Mouse (Mus musculus) olfactory bulb, adult 2 months (tissue): ENCODE data around the gene B830017H08Rik. TPM values are rescaled to one million over a fixed set of nuclear protein-coding genes. Genes with fewer than 3 reads are reported as not detected.

ENCODE experiments used
- H3K27ac ChIP-seq: fragments of 200-500 bp; 2 replicates; pipeline ENCODE4 v1.5.1; 2012; ENCODE audit warnings: low read depth, low read length; ENCODE audit not compliant: insufficient read depth
- H3K4me1 ChIP-seq: fragments of 200-500 bp; 2 replicates; pipeline ENCODE4 v1.6.1; 2012; ENCODE audit warnings: low read length; ENCODE audit not compliant: control insufficient read depth, insufficient read depth
- H3K4me3 ChIP-seq: fragments of 200-500 bp; 2 replicates; pipeline ENCODE4 v1.5.1; 2012; ENCODE audit warnings: mild to moderate bottlenecking, low read depth, low read length, moderate library complexity; ENCODE audit not compliant: insufficient read depth
- CTCF ChIP-seq: fragments of 200-500 bp; IDR thresholded peaks from 2 replicates; pipeline ENCODE4 v1.5.1; 2012; ENCODE audit warnings: low read depth, mild to moderate bottlenecking, low read length, moderate library complexity; ENCODE audit not compliant: insufficient read depth
- POLR2A ChIP-seq: fragments of 200-500 bp; IDR thresholded peaks from 2 replicates; pipeline ENCODE4 v1.6.1; 2012; ENCODE audit warnings: mild to moderate bottlenecking, low read depth, low read length, moderate library complexity; ENCODE audit not compliant: insufficient read depth
- WGBS: fragments of 180-500 bp; shearing (Covaris S2); methylation state at CpG from one replicate; pipeline ENCODE4 v1.1.7; 2018; 5-methylcytosine and 5-hydroxymethylcytosine counted together
- polyA plus RNA-seq: library from polyadenylated mRNA; stranded (reverse); fragments of >200 nt; gene quantifications from 2 replicates; pipeline ENCODE4 v1.2.4, GENCODE M21; 2012; ENCODE audit warnings: low replicate concordance; ENCODE audit not compliant: missing spikeins, insufficient read depth, insufficient read length

B830017H08Rik gene
- polyA plus RNA-seq, 1 experiment: not detected

- 95% methylated on average over 2 of the region's 2 CpGs for WGBS
- Histone ChIP-seq H3K27ac (no peak overlapping the region), H3K4me3 (no peak overlapping the region), H3K4me1 (peaks cover 7% of the 10 kb centered on the region)
- TF ChIP-seq POLR2A: no peak
- TF ChIP-seq CTCF: no peak
Observed at GRCm38 (mm10) chr16:17828229-17828628, 4.7 kb upstream of the B830017H08Rik start.

GRCm38 (mm10) chr16:17828867-17829266 is 4.1 kb upstream of the B830017H08Rik start:
- 78% methylated on average over 3 of the region's 3 CpGs for WGBS
- TF ChIP-seq POLR2A (no peak), CTCF (no peak)
- Histone ChIP-seq H3K27ac (no peak overlapping the region), H3K4me3 (no peak overlapping the region), H3K4me1 (peaks cover 9% of the 10 kb centered on the region)

DNA sequence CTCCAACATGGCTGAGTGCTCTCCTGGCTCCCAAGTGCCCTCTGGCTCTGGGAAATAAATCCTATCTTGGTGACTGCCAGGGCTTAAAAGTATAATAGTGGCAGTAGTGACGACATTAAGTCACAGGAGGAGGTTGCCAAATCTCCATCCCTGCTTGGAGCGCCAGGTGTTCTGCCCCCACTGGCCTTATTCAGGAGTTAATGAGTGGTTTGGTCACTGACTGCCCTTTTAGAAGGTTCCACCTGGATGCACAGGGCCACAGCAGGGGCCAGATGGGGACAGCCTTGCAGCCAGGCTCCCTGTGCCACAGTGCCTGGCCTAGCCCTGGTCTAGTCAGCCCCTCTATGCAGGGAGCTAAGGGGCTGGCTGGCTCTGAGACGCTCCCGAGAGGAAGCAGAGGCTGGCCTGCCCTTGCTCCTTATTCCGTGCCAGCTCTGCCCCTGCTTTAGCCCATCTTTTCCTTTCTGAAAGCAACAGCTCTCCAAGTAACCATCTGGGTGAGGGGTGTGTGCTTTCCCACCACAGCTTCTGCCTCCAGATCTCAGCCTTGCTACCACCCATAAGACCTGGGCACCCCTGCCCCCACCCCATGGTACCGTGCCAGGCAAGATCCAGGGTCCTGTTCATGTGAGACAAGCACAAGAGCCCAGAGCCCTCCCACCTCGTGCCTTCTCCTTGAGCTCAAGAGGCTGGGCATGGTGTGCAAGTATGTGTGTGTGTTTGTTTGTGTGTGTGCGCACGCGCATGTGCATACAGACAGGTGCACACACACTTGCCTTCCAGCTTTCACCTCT is 2.3 kb upstream of the B830017H08Rik start:
- TF ChIP-seq POLR2A: no peak
- TF ChIP-seq CTCF: no peak
- Histone ChIP-seq H3K4me3 (no peak overlapping the region), H3K27ac (no peak overlapping the region), H3K4me1 (peaks cover 14% of the 10 kb centered on the region)
- 59% methylated on average over 10 of the region's 10 CpGs for WGBS

DNA sequence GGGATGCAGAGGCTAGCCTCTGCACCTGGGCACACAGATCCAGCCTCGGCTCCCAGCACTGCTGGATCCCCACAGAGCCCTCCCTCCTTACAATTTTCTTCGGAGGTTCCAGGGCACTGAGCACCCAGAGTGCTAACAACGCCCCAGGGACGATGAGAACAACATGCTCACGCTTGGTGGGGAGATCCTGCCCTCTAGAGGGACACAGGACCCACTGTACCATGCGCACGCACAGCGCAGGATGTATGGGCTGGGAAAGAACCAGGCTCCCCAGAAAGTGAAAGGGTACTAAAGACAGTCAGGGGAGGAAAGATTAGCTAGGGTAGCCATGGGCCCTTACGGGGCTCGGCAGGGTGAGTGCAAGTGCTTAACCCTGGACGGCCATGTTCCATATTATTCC is 1.1 kb upstream of the B830017H08Rik start:
- H3K4me3 ChIP-seq: no peak overlapping the region
- peaks cover 17% of the 10 kb centered on the region for H3K4me1 ChIP-seq
- TF ChIP-seq CTCF (no peak), POLR2A (no peak)
- whole genome bisulfite sequencing: 22% methylated on average over 11 of the region's 11 CpGs
- no peak overlapping the region for H3K27ac ChIP-seq

- Histone ChIP-seq H3K4me1 (peaks cover 17% of the 10 kb centered on the region), H3K4me3 (peak overlapping the region; percentile 68), H3K27ac (peak overlapping the region; percentile 71; the same call in 1 of the 2 replicates)
- no peak for TF ChIP-seq CTCF
- TF ChIP-seq POLR2A: 0 out of 2 replicates have a peak, but pooled peaks have one; percentile 11
- WGBS: under 1% methylated on average over 37 of the region's 37 CpGs
Observed at GRCm38 (mm10) chr16:17833321-17833680, 380 bp downstream of the B830017H08Rik start.

- peaks cover 17% of the 10 kb centered on the region for H3K4me1 ChIP-seq
- peak overlapping the region; percentile 71 for H3K27ac ChIP-seq
- TF ChIP-seq POLR2A (no peak), CTCF (no peak)
- 8% methylated on average over 102 of the region's 103 CpGs for WGBS
- peak overlapping the region; percentile 68 for H3K4me3 ChIP-seq
Observed at GRCm38 (mm10) chr16:17833681-17834399, 919 bp downstream of the B830017H08Rik start.

GRCm38 (mm10) chr16:17834543-17834942 is 1.6 kb downstream of the B830017H08Rik start:
- TF ChIP-seq CTCF (no peak), POLR2A (no peak)
- H3K4me3 ChIP-seq: peak overlapping the region; percentile 68
- 33% methylated on average over 7 of the region's 7 CpGs for WGBS
- 0 out of 2 replicates have a peak overlapping the region, but pooled peaks have one; percentile 61 for H3K27ac ChIP-seq
- H3K4me1 ChIP-seq: peaks cover 17% of the 10 kb centered on the region

- no peak overlapping the region for H3K4me3 ChIP-seq
- H3K4me1 ChIP-seq: peaks cover 17% of the 10 kb centered on the region
- H3K27ac ChIP-seq: no peak overlapping the region
- 52% methylated on average over 13 of the region's 13 CpGs for WGBS
- TF ChIP-seq POLR2A (no peak), CTCF (no peak)
Observed at GRCm38 (mm10) chr16:17835481-17835880, 2.6 kb downstream of the B830017H08Rik start.

DNA sequence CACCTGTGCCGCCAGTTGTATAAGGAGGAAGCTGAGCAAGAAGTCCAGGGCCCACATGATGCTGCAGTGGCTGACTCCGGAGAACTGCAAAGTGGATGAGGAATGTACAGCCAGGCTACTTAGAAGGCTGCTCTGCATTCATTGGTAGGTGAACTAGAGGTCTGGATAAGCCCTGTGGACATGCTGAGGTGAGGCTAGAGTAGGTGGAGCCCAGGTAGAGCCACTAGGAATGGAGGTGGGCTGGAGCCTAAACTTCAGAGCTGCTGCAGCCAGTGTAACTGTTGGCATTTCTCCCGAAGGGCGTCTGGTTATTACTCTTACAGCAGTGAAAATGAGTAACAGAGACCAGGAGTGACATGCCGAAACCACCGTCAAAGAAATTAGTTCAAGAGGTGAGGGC is 5.1 kb downstream of the B830017H08Rik start, which contains the start of gene Car15:
Gene Car15, minus strand, starts transcription at position 314 of the 400 bp plus-strand sequence.
- peaks cover 11% of the 10 kb centered on the region for H3K4me1 ChIP-seq
- WGBS: 83% methylated on average over 6 of the region's 6 CpGs
- TF ChIP-seq POLR2A: no peak
- no peak for TF ChIP-seq CTCF

More for the DNA sequence above, 5.1 kb downstream of the B830017H08Rik start, which contains the start of gene Car15:
- Histone ChIP-seq H3K27ac (no peak within 1 kb of the TSS), H3K4me3 (no peak within 1 kb of the TSS)
